Mouse (Mus musculus): ENCODE measurements around the gene Olfr1414. TPM values are rescaled to one million over a fixed set of nuclear protein-coding genes. Genes with fewer than 3 reads are reported as not detected.

The Olfr1414 gene
- polyA plus RNA-seq, 1 experiment from 2014 or later: not detected

- Histone ChIP-seq H3K27ac (no peak within 1 kb of the TSS), H3K9me3 (ENCODE audit: control insufficient read depth, low read length) (no peaks in the 10 kb centered on the region), H3K4me3 (replicated peaks; ENCODE audit: low read length) (no peak within 1 kb of the TSS), H3K4me1 (replicated peaks; ENCODE audit: control insufficient read depth, insufficient read depth, low read length) (no peaks in the 10 kb centered on the region), H3K4me2 (replicated peaks) (no peak within 1 kb of the TSS), H3K27me3 (ENCODE audit: control insufficient read depth, insufficient read depth, low read length) (no peaks in the 10 kb centered on the region), H3K9ac (no peak within 1 kb of the TSS), H3K36me3 (replicated peaks; ENCODE audit: control insufficient read depth, insufficient read depth) (no peaks in the 10 kb centered on the region)
- ATAC-seq (ENCODE audit: low FRiP score): no peak
- no peak for DNase-seq (ENCODE audit: low spot score)
These were observed 33.4 kb downstream of the Olfr1414 start, which contains the start of gene Olfr1416 for GRCm38 (mm10) chr1:92485013-92485412. Olfr1416 (minus strand) TSS chr1:92485113.

DNA sequence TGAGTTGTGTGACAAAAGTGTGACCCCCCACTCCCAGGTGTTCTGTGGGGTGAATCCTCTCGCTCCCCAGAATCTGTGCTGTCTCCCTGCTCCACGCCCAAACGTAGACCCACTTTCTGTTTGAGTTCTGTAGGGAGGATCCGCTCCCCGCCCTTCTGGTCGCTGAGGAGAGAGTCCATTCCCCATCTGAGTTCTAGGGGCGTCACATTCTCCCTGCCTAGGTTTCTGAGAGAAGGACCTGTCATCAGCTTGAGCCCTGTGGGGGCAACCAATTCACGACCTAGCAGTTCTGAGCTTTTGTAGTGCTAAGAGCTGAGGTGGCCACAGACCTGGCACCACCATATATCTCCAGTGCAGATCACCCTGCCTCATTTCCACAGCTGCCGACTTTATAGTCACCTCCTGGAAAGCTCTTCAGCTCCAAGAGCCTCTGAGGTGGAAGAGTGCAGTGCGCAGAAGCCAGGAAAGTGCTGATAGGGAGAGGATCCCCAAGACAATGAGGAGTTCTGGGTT lies 44.3 kb downstream of the Olfr1414 start:
- ATAC-seq (ENCODE audit: low FRiP score) (peak; percentile 70), DNase-seq (ENCODE audit: low spot score) (no peak)
- peaks cover 18% of the 10 kb centered on the region for H3K36me3 ChIP-seq (replicated peaks; ENCODE audit: control insufficient read depth, insufficient read depth)
- peak overlapping the region; percentile 72 for H3K27ac ChIP-seq
- H3K9ac ChIP-seq: peak overlapping the region; percentile 96
- no peaks in the 10 kb centered on the region for H3K27me3 ChIP-seq (ENCODE audit: control insufficient read depth, insufficient read depth, low read length)
- H3K4me3 ChIP-seq (replicated peaks; ENCODE audit: low read length): peak overlapping the region; percentile 97
- H3K4me2 ChIP-seq (replicated peaks): peak overlapping the region; percentile 76
- no peaks in the 10 kb centered on the region for H3K9me3 ChIP-seq (ENCODE audit: control insufficient read depth, low read length)
- H3K4me1 ChIP-seq (replicated peaks; ENCODE audit: control insufficient read depth, insufficient read depth, low read length): peaks cover 11% of the 10 kb centered on the region
- 7% methylated on average over 10 of the region's 10 CpGs for WGBS

- H3K27me3 ChIP-seq (ENCODE audit: control insufficient read depth, insufficient read depth, low read length): no peaks in the 10 kb centered on the region
- H3K9me3 ChIP-seq (ENCODE audit: control insufficient read depth, low read length): no peaks in the 10 kb centered on the region
- H3K36me3 ChIP-seq (replicated peaks; ENCODE audit: control insufficient read depth, insufficient read depth): peaks cover 25% of the 10 kb centered on the region
- peak within 1 kb of the TSS; percentile 72 for H3K27ac ChIP-seq
- WGBS: 1% methylated on average over 67 of the region's 67 CpGs
- H3K4me3 ChIP-seq (replicated peaks; ENCODE audit: low read length): peak within 1 kb of the TSS; percentile 97
- H3K9ac ChIP-seq: peak within 1 kb of the TSS; percentile 96
- H3K4me2 ChIP-seq (replicated peaks): peak within 1 kb of the TSS; percentile 76
- DNase-seq (ENCODE audit: low spot score) (peak; percentile 98), ATAC-seq (ENCODE audit: low FRiP score) (peak; percentile 93)
- H3K4me1 ChIP-seq (replicated peaks; ENCODE audit: control insufficient read depth, insufficient read depth, low read length): peaks cover 11% of the 10 kb centered on the region
These were observed 45.1 kb downstream of the Olfr1414 start, which contains the start of gene Ndufa10 for GRCm38 (mm10) chr1:92473165-92474041. Ndufa10 (minus strand) TSS chr1:92473860.

DNA sequence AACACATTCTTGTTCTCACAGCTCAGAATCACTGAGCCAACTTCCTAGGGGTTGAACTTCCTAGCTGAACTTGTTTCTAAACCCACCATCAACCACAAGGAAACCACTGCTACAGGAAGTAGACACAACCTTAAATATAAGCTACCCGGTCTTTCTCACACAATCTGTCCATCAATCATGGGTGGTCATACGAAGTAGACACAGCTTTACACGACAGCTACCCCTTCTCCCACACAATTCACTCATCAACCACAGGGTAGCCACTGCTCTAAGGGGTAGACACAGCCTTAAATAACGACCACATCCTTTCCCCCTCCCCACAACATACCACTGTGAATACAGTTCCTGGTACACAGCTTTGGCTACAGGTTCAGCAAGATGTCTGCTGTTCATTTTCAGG lies 49.6 kb downstream of the Olfr1414 start:
- H3K4me1 ChIP-seq (replicated peaks; ENCODE audit: control insufficient read depth, insufficient read depth, low read length): peaks cover 7% of the 10 kb centered on the region
- no peak overlapping the region for H3K4me2 ChIP-seq (replicated peaks)
- peaks cover 71% of the 10 kb centered on the region for H3K36me3 ChIP-seq (replicated peaks; ENCODE audit: control insufficient read depth, insufficient read depth)
- H3K27me3 ChIP-seq (ENCODE audit: control insufficient read depth, insufficient read depth, low read length): no peaks in the 10 kb centered on the region
- DNase-seq (ENCODE audit: low spot score) (no peak), ATAC-seq (ENCODE audit: low FRiP score) (no peak)
- no peak overlapping the region for H3K4me3 ChIP-seq (replicated peaks; ENCODE audit: low read length)
- no peaks in the 10 kb centered on the region for H3K9me3 ChIP-seq (ENCODE audit: control insufficient read depth, low read length)
- no peak overlapping the region for H3K27ac ChIP-seq
- WGBS: 94% methylated on average over 4 of the region's 4 CpGs
- H3K9ac ChIP-seq: no peak overlapping the region

DNA sequence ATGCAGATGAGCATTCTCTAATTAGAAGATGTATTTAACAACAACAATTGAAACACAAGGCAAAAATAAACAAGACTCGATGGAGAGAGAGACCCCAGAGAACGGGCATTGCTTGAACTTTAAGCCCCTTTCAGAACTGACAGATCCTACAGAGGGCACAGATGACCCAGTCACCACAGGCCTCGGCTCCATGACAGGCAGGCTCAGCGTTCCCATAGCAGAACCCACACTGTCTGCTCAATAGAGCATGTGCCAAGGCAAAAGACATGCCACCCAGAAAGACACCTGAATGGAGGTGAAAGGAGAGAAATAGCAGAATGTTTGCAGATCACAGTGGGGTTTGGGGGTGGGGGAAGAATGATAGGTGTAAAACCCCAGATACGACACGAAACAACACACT lies 60.0 kb downstream of the Olfr1414 start:
- H3K36me3 ChIP-seq (replicated peaks; ENCODE audit: control insufficient read depth, insufficient read depth): peaks cover 91% of the 10 kb centered on the region
- WGBS: 91% methylated on average over 6 of the region's 6 CpGs
- H3K9ac ChIP-seq: no peak overlapping the region
- H3K9me3 ChIP-seq (ENCODE audit: control insufficient read depth, low read length): no peaks in the 10 kb centered on the region
- no peaks in the 10 kb centered on the region for H3K4me1 ChIP-seq (replicated peaks; ENCODE audit: control insufficient read depth, insufficient read depth, low read length)
- no peak overlapping the region for H3K4me2 ChIP-seq (replicated peaks)
- no peak overlapping the region for H3K4me3 ChIP-seq (replicated peaks; ENCODE audit: low read length)
- no peaks in the 10 kb centered on the region for H3K27me3 ChIP-seq (ENCODE audit: control insufficient read depth, insufficient read depth, low read length)
- DNase-seq (ENCODE audit: low spot score) (no peak), ATAC-seq (ENCODE audit: low FRiP score) (no peak)
- H3K27ac ChIP-seq: no peak overlapping the region

- no peak for DNase-seq (ENCODE audit: low spot score)
- ATAC-seq (ENCODE audit: low FRiP score): no peak
- Histone ChIP-seq H3K4me1 (replicated peaks; ENCODE audit: control insufficient read depth, insufficient read depth, low read length) (no peaks in the 10 kb centered on the region), H3K36me3 (replicated peaks; ENCODE audit: control insufficient read depth, insufficient read depth) (peaks cover 91% of the 10 kb centered on the region), H3K27ac (no peak overlapping the region), H3K4me2 (replicated peaks) (no peak overlapping the region), H3K9me3 (ENCODE audit: control insufficient read depth, low read length) (no peaks in the 10 kb centered on the region), H3K9ac (no peak overlapping the region), H3K27me3 (ENCODE audit: control insufficient read depth, insufficient read depth, low read length) (no peaks in the 10 kb centered on the region), H3K4me3 (replicated peaks; ENCODE audit: low read length) (no peak overlapping the region)
These were observed 60.7 kb downstream of the Olfr1414 start for GRCm38 (mm10) chr1:92457758-92458157.

Small RNA genes lying within 50 kb of the gene (microRNA-seq; reads per million reads assigned to microRNA genes)
- 3.7 reads per million, percentile 16 among the genes with 10 or more reads in this experiment for gene Mir6900

Other genes with a start within 250 kb of the Olfr1414 start
- 291 and 311 TPM in 2 replicates for gene Ndufa10, start 44.8 kb downstream of the Olfr1414 start, polyA plus RNA-seq (2014; fragmentation: Nextera tagmentation; extraction: Ambion mirVana)
- not detected in 2 replicates for gene Olfr1416, start 33.5 kb downstream of the Olfr1414 start, polyA plus RNA-seq (2014; fragmentation: Nextera tagmentation; extraction: Ambion mirVana)
- gene Olfr1415, start 22.6 kb downstream of the Olfr1414 start, polyA plus RNA-seq (2014; fragmentation: Nextera tagmentation; extraction: Ambion mirVana): not detected in 2 replicates
- not detected in 2 replicates for gene Olfr1413, start 52.7 kb upstream of the Olfr1414 start, polyA plus RNA-seq (2014; fragmentation: Nextera tagmentation; extraction: Ambion mirVana)
- not detected in 2 replicates for gene Olfr1412, start 67.1 kb upstream of the Olfr1414 start, polyA plus RNA-seq (2014; fragmentation: Nextera tagmentation; extraction: Ambion mirVana)
- gene Olfr1411, start 75.8 kb upstream of the Olfr1414 start, polyA plus RNA-seq (2014; fragmentation: Nextera tagmentation; extraction: Ambion mirVana): not detected in 2 replicates
- gene Olfr1410, start 87.1 kb upstream of the Olfr1414 start, polyA plus RNA-seq (2014; fragmentation: Nextera tagmentation; extraction: Ambion mirVana): not detected in 2 replicates
- not detected in 2 replicates for gene Olfr12, start 99.1 kb upstream of the Olfr1414 start, polyA plus RNA-seq (2014; fragmentation: Nextera tagmentation; extraction: Ambion mirVana)
- 553 and 683 TPM in 2 replicates for gene Cops9, start 123.3 kb upstream of the Olfr1414 start, polyA plus RNA-seq (2014; fragmentation: Nextera tagmentation; extraction: Ambion mirVana)
- 0.31 TPM in 1 of 2 replicates, not detected in the other for gene Otos, start 130.2 kb upstream of the Olfr1414 start, polyA plus RNA-seq (2014; fragmentation: Nextera tagmentation; extraction: Ambion mirVana)

Measured in hindbrain, embryonic 14.5 days (tissue).